Mouse (Mus musculus) myocyte (in vitro differentiated cells): ENCODE data around the gene Gorab.

ENCODE experiments used
- E2F4 ChIP-seq: IDR thresholded peaks from one replicate; pipeline ENCODE4 v1.6.1; 2011; ENCODE audit warnings: mild to moderate bottlenecking, control low read depth, moderate library complexity; ENCODE audit not compliant: insufficient read depth
- MYOD1 ChIP-seq, 3 experiments: IDR thresholded peaks; one replicate each; pipeline ENCODE4 v1.6.1; 2011; ENCODE audit warnings: control low read depth in 2 of 3, low read depth in 2 of 3, mild to moderate bottlenecking in 2 of 3, moderate library complexity in 1 of 3; ENCODE audit not compliant: insufficient read length in 2 of 3, control insufficient read depth in 1 of 3
- MYOG ChIP-seq, 3 experiments: IDR thresholded peaks; one replicate each; pipeline ENCODE4 v1.6.1; 2011; ENCODE audit warnings: control low read depth in 2 of 3, low read depth in 2 of 3, mild to moderate bottlenecking in 2 of 3; ENCODE audit not compliant: insufficient read length in 2 of 3, control insufficient read depth in 1 of 3, insufficient read depth in 1 of 3
- POLR2A ChIP-seq: IDR thresholded peaks from one replicate; pipeline ENCODE4 v1.6.1; 2011; ENCODE audit warnings: low read depth, mild to moderate bottlenecking, control low read depth, moderate library complexity; ENCODE audit not compliant: insufficient read length
- TCF12 ChIP-seq: IDR thresholded peaks from one replicate; pipeline ENCODE4 v1.6.1; 2011; ENCODE audit warnings: mild to moderate bottlenecking, control low read depth; ENCODE audit not compliant: poor library complexity, insufficient read depth, severe bottlenecking
- USF1 ChIP-seq: IDR thresholded peaks from one replicate; pipeline ENCODE4 v1.6.1; 2011; ENCODE audit warnings: low read depth, mild to moderate bottlenecking, control low read depth, moderate library complexity

DNA sequence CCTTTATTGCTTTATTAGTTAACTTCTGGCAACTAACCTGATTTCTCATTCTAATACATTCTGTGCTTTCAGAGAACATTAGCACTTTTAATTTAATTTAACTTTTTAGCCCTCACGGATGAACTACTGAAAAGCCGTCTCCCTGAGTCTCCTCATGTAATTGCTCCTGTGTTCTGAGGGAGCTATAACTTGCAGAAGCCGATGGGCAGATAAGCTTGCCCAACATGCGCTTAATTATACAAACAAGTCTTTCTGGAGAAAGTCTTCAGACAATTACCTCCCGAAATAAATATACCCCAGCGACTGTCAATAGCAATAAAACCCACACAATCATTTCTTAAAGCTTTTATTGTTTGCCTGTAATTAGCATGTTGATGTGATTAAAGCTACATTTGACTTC is 45.7 kb downstream of the Gorab start:
- no peak for TF ChIP-seq USF1
- TF ChIP-seq POLR2A, result no peak
- TF ChIP-seq TCF12, result no peak
- TF ChIP-seq MYOG (IDR thresholded peaks at IDR 0.05; ENCODE audit: control insufficient read depth in 1 of 3, insufficient read depth in 1 of 3, insufficient read length in 2 of 3, low read depth in 2 of 3), result no peak
- no peak for TF ChIP-seq MYOD1 (IDR thresholded peaks at IDR 0.05; ENCODE audit: control insufficient read depth in 1 of 3, insufficient read length in 2 of 3, low read depth in 2 of 3)
- no peak for TF ChIP-seq E2F4
